Mouse (Mus musculus) mouse trophoblast stem cell (cell line): ENCODE measurements around the gene Myh9.

Source experiments
- in situ Hi-C, 2 experiments: fragments of 300-500 bp; cut with MseI, MboI; formaldehyde crosslinking; loops; 2 replicates in 1 of 2; 3 replicates in 1 of 2; pipeline ENCODE4 v1.15.1; 2025

Gene Myh9

GRCm38 (mm10) chr15:77829542-77829941, 12.4 kb downstream of the Myh9 start:
- in situ Hi-C loops = no loop called here

- in situ Hi-C loops = no loop called here
Observed at GRCm38 (mm10) chr15:77828910-77829309, 13.1 kb downstream of the Myh9 start.

- in situ Hi-C loops = no loop called here
Observed at GRCm38 (mm10) chr15:77828242-77828641, 13.7 kb downstream of the Myh9 start.

- in situ Hi-C loops = no loop called here
Observed at GRCm38 (mm10) chr15:77827794-77828193, 14.2 kb downstream of the Myh9 start.

- in situ Hi-C loops = no loop called here
Observed at GRCm38 (mm10) chr15:77827379-77827778, 14.6 kb downstream of the Myh9 start.

- in situ Hi-C loops = no loop called here
Observed at GRCm38 (mm10) chr15:77825382-77825781, 16.6 kb downstream of the Myh9 start.

- in situ Hi-C loops = no loop called here
Observed at GRCm38 (mm10) chr15:77824321-77824720, 17.7 kb downstream of the Myh9 start.

- in situ Hi-C loops = no loop called here
Observed at GRCm38 (mm10) chr15:77823634-77824033, 18.3 kb downstream of the Myh9 start.

- in situ Hi-C loops = no loop called here
Observed at GRCm38 (mm10) chr15:77823196-77823595, 18.8 kb downstream of the Myh9 start.

GRCm38 (mm10) chr15:77822671-77823070, 19.3 kb downstream of the Myh9 start:
- in situ Hi-C loops = no loop called here

GRCm38 (mm10) chr15:77822057-77822466, 19.9 kb downstream of the Myh9 start:
- in situ Hi-C loops = no loop called here

- in situ Hi-C loops = no loop called here
Observed at GRCm38 (mm10) chr15:77821424-77821823, 20.6 kb downstream of the Myh9 start.

- in situ Hi-C loops = no loop called here
Observed at GRCm38 (mm10) chr15:77820480-77821163, 21.4 kb downstream of the Myh9 start.

- in situ Hi-C loops = no loop called here
Observed at GRCm38 (mm10) chr15:77819894-77820387, 22.0 kb downstream of the Myh9 start.

- in situ Hi-C loops = no loop called here
Observed at GRCm38 (mm10) chr15:77818556-77819158, 23.3 kb downstream of the Myh9 start.

- in situ Hi-C loops = no loop called here
Observed at GRCm38 (mm10) chr15:77817417-77817816, 24.6 kb downstream of the Myh9 start.

- in situ Hi-C loops = no loop called here
Observed at GRCm38 (mm10) chr15:77816601-77816950, 25.4 kb downstream of the Myh9 start.

- in situ Hi-C loops = no loop called here
Observed at GRCm38 (mm10) chr15:77815867-77816600, 25.9 kb downstream of the Myh9 start.

GRCm38 (mm10) chr15:77813639-77814375, 28.2 kb downstream of the Myh9 start:
- in situ Hi-C loops = no loop called here

GRCm38 (mm10) chr15:77812578-77812977, 29.4 kb downstream of the Myh9 start:
- in situ Hi-C loops = no loop called here

GRCm38 (mm10) chr15:77811099-77811760, 30.7 kb downstream of the Myh9 start:
- in situ Hi-C loops = no loop called here
